In the genomic region with DNA sequence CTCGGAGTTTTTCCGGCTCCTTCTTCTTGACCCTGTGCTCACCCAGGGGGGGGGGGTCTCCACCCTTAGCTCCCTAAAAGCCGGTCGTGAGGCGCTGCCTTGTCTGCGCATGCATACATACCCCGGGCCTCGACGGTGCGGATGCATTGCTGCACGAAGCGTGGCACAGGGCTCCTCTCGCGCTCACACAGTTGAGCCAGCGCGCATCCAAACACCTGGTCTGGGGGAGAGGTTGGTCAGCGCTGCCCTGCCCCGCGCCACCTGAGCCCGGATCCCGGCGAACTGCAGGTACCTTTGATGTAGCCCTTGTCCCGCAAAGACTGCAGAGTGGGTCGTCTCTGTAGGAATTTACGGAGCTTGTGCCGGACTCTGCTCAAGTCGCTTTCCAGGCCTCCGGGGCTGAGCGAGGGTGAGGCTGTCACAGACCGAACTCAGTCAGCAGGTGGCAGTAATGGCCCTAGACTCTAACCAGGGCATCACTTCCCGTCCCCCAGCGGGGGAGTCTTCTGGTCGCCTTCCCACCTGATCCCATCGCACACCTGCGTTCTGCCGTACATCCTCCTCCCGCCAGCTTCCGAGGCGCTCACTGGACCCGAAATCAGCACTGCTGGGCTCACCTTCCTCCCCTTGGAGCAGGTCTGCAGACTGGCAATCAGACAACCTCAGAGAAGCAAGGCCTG, we compare ENCODE assay signal across 8 mouse cellular contexts. TPM values are rescaled to one million over a fixed set of nuclear protein-coding genes. Genes with fewer than 3 reads are reported as not detected.
DNase-seq lines count a peak whose midpoint lies in the region; ATAC-seq and TF ChIP-seq lines count a peak whose summit lies in the region.

No protein-coding gene starts in this region.

- ATAC-seq in lung, embryonic 14.5 days (ENCODE audit: insufficient read depth) = peak; percentile 11; the same call in 1 of the 2 replicates
- ATAC-seq in forebrain, postnatal 0 days = peak; percentile 49
- ATAC-seq in lung, embryonic 15.5 days (ENCODE audit: borderline replicate concordance, extremely low read depth, low FRiP score, low TSS enrichment) = 0 out of 2 replicates have a peak, but pooled peaks have one; percentile 17
- ATAC-seq in megakaryocyte, adult 5-6 weeks (ENCODE audit: poor library complexity, severe bottlenecking) = no peak

- peak; percentile 64 for TF ChIP-seq CTCF in lung, embryonic 14.5 days (IDR thresholded peaks at IDR 0.05; ENCODE audit: low read depth)
- peak; percentile 67 for TF ChIP-seq CTCF in forebrain, postnatal 0 days (IDR thresholded peaks at IDR 0.05; ENCODE audit: low read depth)
- 0 out of 2 replicates have a peak, but pooled peaks have one; percentile 28 for TF ChIP-seq CTCF in small intestine, adult 2 months (IDR thresholded peaks at IDR 0.05; ENCODE audit: extremely low read depth, insufficient read length, insufficient replicate concordance, low read depth, low read length)

- TF ChIP-seq POLR2A in small intestine, adult 2 months (IDR thresholded peaks at IDR 0.05; ENCODE audit: low read depth, low read length) = no peak

- H3K4me3 ChIP-seq in lung, embryonic 14.5 days (ENCODE audit: low read depth, low read length) = no peak overlapping the region; the same call in 1 of the 2 replicates
- peak overlapping the region; percentile 34 for H3K4me3 ChIP-seq in forebrain, postnatal 0 days (ENCODE audit: low read depth, low read length)
- peak overlapping the region; percentile 13; the same call in 1 of the 2 replicates for H3K4me3 ChIP-seq in lung, embryonic 15.5 days
- no peak overlapping the region for H3K4me3 ChIP-seq in small intestine, adult 2 months (ENCODE audit: low read depth, low read length)

- no peak overlapping the region for H3K27ac ChIP-seq in lung, embryonic 14.5 days (ENCODE audit: low read depth)
- H3K27ac ChIP-seq in forebrain, postnatal 0 days (ENCODE audit: low read depth, low read length) = no peak overlapping the region
- H3K27ac ChIP-seq in lung, embryonic 15.5 days = no peak overlapping the region
- H3K27ac ChIP-seq in small intestine, adult 2 months (ENCODE audit: insufficient read depth, low read depth, low read length) = no peak overlapping the region

- H3K27me3 ChIP-seq in lung, embryonic 14.5 days (ENCODE audit: insufficient read depth, low read length) = peaks cover 24% of the 10 kb centered on the region
- peaks cover 13% of the 10 kb centered on the region for H3K27me3 ChIP-seq in forebrain, postnatal 0 days (ENCODE audit: insufficient read depth, low read length)
- H3K27me3 ChIP-seq in lung, embryonic 15.5 days = peaks cover 30% of the 10 kb centered on the region
- H3K27me3 ChIP-seq in small intestine, adult 2 months (ENCODE audit: control insufficient read depth, insufficient read depth, low read length) = no peaks in the 10 kb centered on the region

- peak overlapping the region; percentile 37 for H3K4me2 ChIP-seq in lung, embryonic 14.5 days
- peak overlapping the region; percentile 52 for H3K4me2 ChIP-seq in forebrain, postnatal 0 days (ENCODE audit: low read depth)
- peak overlapping the region; percentile 49; the same call in 1 of the 2 replicates for H3K4me2 ChIP-seq in lung, embryonic 15.5 days

- H3K9ac ChIP-seq in lung, embryonic 14.5 days = no peak overlapping the region
- peak overlapping the region; percentile 43; the same call in 1 of the 2 replicates for H3K9ac ChIP-seq in forebrain, postnatal 0 days
- H3K9ac ChIP-seq in lung, embryonic 15.5 days = no peak overlapping the region

- no peaks in the 10 kb centered on the region for H3K36me3 ChIP-seq in lung, embryonic 14.5 days (ENCODE audit: insufficient read depth)
- H3K36me3 ChIP-seq in forebrain, postnatal 0 days (ENCODE audit: insufficient read depth) = no peaks in the 10 kb centered on the region
- H3K36me3 ChIP-seq in lung, embryonic 15.5 days = no peaks in the 10 kb centered on the region
- peaks cover 59% of the 10 kb centered on the region for H3K36me3 ChIP-seq in small intestine, adult 2 months (ENCODE audit: control insufficient read depth, insufficient read depth, low read length)

- no peaks in the 10 kb centered on the region for H3K4me1 ChIP-seq in lung, embryonic 14.5 days (ENCODE audit: insufficient read depth)
- H3K4me1 ChIP-seq in forebrain, postnatal 0 days (ENCODE audit: insufficient read depth) = no peaks in the 10 kb centered on the region
- peaks cover 23% of the 10 kb centered on the region; the same call in 1 of the 2 replicates for H3K4me1 ChIP-seq in lung, embryonic 15.5 days
- H3K4me1 ChIP-seq in small intestine, adult 2 months (ENCODE audit: control insufficient read depth, insufficient read depth, insufficient read length, low read length) = peaks cover 3% of the 10 kb centered on the region

- H3K9me3 ChIP-seq in lung, embryonic 14.5 days (ENCODE audit: low read depth, low read length) = no peaks in the 10 kb centered on the region
- no peaks in the 10 kb centered on the region for H3K9me3 ChIP-seq in forebrain, postnatal 0 days (ENCODE audit: low read length)
- H3K9me3 ChIP-seq in lung, embryonic 15.5 days = no peaks in the 10 kb centered on the region

- DNase-seq in lung, embryonic 14.5 days = peak; percentile 77
- DNase-seq in lung, postnatal 25 days (ENCODE audit: low spot score) = no peak
- DNase-seq in cerebellum, adult 8-10 months = peak; percentile 75
- peak; percentile 52 for DNase-seq in forebrain, postnatal 0 days
- peak; percentile 42 for DNase-seq in kidney, adult 11 months

- WGBS in lung, embryonic 14.5 days = 9% methylated on average over 40 of the region's 40 CpGs
- 15% methylated on average over 40 of the region's 40 CpGs for WGBS in forebrain, postnatal 0 days
- WGBS in lung, embryonic 15.5 days = 24% methylated on average over 40 of the region's 40 CpGs
- WGBS in small intestine, adult 2 months = 74% methylated on average over 40 of the region's 40 CpGs

RNA-seq across cellular contexts. Expression of gene Arhgap27, which starts 29.6 kb away (rescaled TPM):
- 16.8 and 20.6 TPM in 2 replicates for polyA plus RNA-seq in lung, embryonic 14.5 days (2014; fragmentation: Nextera tagmentation; extraction: Ambion mirVana)
- 4.2 and 5.6 TPM in 2 replicates for total RNA-seq in forebrain, postnatal 0 days (2014; rRNA removed)
- polyA plus RNA-seq in forebrain, postnatal 0 days (2015; fragmentation: Nextera tagmentation; extraction: Ambion mirVana) = 3.2 and 4.8 TPM in 2 replicates
- 17.0 and 17.3 TPM in 2 replicates for polyA plus RNA-seq in lung, embryonic 15.5 days (2015; fragmentation: Nextera tagmentation; extraction: Ambion mirVana)
- polyA plus RNA-seq in small intestine, adult 2 months (2012; rRNA removed) = 105 and 122 TPM in 2 replicates
- 20.1 and 20.5 TPM in 2 replicates for total RNA-seq in megakaryocyte, adult 5-6 weeks (2015)
- total RNA-seq in megakaryocyte, adult 5-6 weeks (2017) = 20.1 and 21.9 TPM in 2 replicates

Comparison
In these comparisons a context has a peak if more than half of its experiments do, and no peak if none do; other contexts are left out.
1. H3K4me3 ChIP-seq: peak in forebrain, postnatal 0 days (single experiment) and lung, embryonic 15.5 days (single experiment); none in lung, embryonic 14.5 days (single experiment) and small intestine, adult 2 months (single experiment).
2. Peak in every context shown above with its lines, with median percentiles within 50 percentile points of each other: H3K4me2 ChIP-seq and CTCF ChIP-seq.